Mouse (Mus musculus) lung, postnatal 14 days (tissue): Measurements from ENCODE around the gene Cand1.
A peak's percentile ranks its signal among the peaks of the same experiment; 100 is the strongest.

ENCODE experiments used
- DNase-seq: peaks from one replicate; pipeline ENCODE4 v3.0.0; 2021

The Cand1 gene

DNA sequence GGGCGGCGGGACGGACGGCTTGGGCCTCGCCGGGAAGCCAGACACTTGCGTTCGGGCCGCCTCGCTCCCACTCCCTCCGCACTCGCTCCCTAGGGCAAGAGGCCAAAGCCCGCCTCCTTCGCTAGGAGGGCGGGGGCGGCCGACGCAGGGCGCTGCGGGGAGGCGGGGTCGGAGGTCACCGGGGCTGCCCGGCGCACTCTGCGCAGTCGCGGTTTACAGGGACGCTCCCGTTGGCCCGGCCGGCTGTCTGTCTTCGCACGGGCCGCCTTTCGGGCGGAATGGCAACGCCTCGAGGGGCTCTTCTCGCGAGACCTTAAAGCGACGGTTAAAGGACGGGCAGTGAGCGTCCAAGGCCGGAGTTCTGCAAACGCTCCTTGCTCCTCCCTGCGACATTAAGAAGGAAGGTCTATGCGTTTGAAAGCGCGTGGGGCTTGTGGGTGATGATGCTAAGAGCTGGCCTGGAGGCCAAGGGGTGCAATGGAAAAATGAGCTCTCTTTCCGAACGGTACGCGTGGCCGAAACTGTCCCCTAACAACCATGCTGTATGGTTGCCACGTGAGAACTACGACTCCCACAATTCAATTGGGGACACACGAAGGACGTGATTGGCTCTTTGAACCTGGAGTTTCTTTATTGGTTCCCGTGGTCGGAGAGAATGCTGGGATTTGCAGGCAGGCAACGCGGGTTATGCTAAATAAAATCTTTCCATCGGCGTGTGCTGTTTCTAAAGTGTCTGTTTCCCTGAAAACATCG is at the start of gene Cand1:
Gene Cand1 (minus strand): TSS at position 87 of the 753 bp plus-strand sequence.
- peak; percentile 100 for DNase-seq

DNA sequence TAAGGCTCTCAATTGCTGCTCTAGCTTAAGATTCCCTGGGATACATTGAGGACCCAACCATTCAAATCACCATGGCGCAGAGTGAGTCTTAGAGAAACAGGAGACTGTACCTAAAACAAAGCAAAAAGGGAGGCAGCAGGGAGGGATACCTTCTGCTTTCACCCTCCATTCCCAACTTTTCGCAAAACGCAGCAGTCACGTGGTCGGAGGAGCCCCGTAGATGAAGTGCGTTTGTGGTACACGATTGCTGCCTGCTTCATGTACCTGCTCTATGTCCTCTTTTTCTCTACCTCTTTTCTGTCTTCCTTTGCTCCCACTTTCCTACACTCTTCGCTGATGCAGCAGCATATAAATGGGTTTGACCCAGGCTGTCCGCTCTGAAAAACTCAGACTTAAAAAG is 39.0 kb upstream of the Cand1 start:
- DNase-seq, result no peak

DNA sequence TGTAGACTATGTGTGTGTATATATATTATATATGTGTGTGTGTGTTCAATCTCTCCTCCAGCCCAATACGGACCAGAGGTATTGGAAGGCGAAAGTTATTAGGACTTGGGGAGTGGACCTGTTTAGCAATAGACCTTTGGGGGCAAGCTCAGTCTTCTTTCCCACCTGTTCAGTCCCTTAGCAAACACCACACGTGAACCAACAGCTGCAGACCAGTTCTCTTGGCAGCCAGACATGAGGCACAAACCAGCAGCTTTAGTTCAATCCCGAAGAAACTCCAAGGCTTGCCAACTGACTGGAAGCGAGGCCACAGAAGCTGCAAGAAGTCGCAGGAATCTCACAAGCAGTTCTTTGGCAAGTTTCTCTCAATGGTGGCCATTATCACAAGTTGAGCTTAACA is 34.5 kb upstream of the Cand1 start:
- no peak for DNase-seq

DNA sequence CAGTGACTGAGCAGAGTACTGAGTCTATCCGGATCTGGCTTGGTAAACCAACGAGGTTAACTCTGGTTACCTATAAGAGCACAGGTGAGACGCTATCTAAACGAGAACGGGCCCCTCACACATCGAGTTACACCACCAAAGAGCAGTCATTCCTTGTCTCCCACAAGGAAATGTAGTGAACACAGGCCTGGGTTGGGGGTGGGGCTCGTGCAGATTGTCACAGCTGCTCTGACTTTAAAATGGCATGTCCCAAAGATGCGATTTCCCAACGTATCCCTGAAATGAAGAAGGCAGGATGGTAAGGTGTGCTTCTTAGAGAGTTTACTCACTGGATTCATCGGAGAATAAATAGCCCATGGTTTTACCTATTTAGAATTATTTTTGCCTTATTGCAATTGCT is 32.7 kb upstream of the Cand1 start:
- DNase-seq, result no peak

DNA sequence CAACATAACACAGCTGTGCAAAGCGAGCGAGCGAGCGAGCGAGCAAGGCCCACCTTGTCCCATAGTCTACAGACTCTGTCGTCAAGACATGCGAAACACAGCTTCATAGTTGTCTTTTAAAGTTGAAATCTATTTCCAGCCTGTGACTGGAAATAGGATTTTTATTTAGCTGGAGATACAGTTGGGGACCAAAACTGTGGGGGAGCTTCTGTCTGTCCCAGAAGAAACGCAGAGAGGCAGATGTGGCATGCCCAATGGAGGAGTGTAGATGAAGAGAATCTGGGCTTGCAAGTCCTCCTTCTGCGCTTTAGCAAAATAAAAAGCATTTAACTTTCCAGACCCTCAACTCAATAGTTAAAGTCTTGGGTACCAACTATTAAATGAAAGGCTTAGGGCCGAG is 32.1 kb upstream of the Cand1 start:
- DNase-seq, result no peak

DNA sequence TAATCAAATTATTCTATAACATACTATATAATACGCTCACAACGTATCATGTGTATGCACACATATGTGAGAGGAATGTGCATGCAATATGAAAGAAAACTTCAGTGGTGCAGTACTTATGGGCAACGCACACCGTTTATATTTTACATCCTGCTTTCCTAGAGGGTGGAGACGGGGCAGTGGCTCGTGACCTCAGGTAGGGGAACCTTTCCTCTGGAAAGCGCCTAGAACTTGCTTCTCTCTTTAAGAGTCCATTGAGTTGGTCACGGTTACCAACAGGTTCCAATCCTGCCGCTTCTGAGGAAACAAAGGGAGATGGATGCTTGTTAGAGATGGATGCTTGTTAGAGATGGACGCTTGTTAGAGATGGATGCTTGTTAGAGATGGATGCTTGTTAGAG is 31.2 kb upstream of the Cand1 start:
- DNase-seq, result no peak

DNA sequence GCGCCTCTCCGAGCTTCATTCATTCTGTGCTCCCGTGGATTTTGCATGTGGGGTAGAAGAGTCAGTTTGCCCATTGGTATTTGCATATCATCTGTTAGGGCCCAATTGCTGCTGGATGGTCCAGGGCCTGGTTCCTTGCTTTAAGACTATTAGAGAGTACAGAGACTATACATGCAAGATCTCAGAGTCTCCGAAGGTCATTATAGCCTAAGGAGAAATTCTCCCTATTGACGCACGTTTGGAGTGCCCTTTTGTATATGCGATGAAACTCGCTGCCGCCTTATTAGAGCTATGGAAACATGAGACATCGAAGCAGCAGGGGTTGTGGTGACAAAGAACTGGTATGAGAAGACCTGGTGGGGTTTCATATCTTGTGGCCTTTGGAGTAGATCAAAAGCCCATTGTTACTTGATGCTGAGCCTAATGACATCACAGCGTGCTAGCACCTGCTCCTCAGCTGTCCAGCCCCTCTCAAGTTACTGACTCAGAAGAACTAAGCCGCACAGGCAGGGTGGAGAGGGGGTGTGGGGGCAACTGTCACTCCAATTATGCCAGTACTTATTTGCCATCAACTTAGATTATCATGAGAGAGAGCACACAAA is 30.6 kb upstream of the Cand1 start:
- no peak for DNase-seq

DNA sequence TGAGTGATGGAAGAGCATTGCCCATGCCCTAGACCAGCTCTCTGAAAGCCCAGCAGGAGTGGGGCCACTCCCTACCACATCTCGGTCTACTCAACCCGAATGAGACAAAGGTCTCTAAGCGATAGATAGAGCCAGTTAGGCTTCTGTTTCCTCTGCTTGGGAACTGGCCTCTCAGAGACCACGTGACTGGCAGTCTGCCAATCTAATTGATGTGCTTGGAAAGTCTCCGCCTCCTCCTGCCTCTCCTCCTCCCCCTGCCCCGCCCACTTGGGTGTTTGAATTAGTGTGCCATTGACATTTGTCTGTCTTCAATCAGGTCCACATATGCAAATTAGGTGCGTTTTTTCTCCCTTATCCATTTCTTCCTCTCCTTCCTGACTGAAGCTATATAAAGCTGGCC is 24.9 kb upstream of the Cand1 start:
- DNase-seq, result no peak

DNA sequence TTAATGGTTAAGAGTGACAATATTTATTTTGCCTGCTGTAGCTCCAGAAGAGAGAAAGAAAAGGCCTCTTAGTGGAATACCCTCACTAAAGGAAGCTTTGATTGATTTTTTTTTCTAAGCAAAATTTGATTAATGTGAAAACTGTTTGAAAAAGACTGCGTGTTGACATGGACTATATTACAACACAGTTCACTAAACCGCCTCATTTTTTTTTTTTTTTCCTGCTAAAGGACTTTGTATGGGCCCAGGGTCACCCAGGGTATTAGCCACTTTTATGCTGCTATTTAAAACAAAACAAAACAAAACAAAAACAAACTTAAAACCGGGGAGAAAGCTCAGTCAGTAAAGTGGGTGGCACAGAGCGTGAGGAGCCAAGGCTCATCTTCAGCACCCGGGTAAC is 23.0 kb upstream of the Cand1 start:
- no peak for DNase-seq

DNA sequence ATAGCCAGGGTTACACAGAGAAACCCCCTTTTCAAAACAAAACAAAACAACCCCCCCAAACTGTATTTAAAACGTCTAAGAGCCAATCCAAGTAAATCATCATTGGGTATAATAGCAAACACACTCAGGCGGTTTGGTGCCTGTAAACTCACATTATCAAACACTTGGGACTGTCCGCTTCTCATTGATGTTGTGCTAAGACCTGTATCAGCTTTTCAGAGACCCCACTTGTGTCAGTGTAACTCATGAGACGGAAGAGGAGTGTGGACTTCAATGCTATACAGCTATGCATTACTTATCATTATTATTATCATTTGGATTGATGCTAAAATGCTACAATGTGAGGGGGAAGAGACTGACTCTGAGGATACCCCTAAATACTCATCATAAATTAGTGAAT is 18.0 kb upstream of the Cand1 start:
- no peak for DNase-seq

DNA sequence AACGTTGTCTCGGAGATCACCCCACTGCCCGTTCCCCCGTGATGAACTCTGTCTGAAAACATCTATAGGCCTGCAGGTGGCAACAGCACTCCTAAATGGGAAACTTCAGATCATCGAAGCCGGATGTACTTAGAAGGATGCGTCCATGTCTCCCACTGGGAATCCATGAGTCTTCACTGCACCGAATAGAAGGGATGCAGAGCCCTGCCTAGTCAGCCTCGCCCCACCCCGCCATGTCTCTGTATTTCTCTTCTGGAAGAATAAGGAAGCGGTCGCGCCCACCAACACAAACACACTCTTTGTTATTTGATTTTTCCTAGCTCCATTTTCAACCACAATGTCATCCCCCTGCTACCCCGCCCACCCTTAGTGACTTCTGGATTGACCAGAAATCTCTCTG is 4.3 kb upstream of the Cand1 start:
- DNase-seq, result no peak

DNA sequence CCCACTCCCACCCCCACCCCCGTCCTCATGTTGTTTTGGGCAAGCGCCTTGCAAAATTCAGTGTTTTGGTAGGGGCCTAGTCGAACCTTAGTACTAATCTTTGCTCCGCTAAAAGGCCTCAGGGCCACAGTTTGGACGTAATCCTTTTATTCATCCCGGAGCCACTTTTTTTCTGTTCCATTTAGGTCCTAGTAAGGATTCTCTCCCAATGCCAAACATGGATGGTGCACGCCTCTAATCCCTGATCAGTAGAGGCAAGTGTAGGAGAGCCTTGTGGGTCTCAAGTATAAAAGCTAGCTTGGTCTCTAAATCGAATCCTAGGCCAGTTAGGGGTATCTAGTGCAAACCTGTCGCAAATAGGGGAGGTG is 851 bp upstream of the Cand1 start:
- peak; percentile 15 for DNase-seq

DNA sequence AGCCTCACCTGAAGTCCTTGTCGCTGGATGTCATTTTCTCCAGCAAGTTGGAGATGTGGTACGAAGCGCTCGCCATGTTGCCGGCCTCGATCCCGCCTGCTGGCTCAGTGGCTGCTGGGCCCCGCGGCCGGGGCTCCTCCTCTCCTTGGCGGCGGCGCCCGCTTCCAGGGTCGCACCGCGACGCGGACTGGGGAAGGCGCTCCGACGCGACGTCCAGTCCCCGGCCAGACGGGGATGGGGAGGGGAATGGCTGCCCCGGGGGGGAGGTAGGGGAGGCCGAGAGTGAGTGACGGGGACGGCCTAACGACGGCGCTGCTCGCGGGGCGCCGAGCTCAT is 254 bp downstream of the Cand1 start:
- no peak for DNase-seq

DNA sequence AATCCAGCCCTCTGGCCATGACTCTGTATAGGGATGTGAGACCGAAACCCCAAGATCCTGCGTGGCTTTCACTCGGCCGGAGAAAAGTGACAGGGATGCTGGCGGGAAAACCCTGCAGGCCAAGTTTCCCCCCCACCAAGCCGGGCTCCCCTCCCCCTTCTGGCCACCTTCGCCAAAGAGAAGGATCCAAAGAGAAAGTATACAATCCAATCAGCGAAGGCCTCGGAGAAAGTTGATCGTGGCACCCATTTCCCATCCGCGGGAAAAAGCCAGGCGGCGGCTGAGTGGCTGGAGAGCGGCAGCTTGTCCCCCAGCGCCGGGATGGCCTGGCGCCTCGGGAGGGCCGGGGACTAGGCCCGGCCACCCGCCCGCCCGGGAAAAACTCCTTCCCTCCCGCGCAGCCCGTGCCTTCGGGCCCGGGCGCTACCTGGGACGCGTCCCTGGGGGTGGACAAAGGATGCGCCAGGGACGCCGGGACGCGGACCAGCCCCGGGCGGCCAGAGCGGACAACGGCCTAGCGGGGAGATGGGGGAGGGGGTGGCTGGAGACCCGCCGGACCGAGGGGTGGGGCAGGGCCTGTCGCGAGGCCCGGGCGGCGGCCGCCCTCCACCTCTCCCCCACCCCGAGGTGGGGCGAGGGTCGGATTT is 747 bp downstream of the Cand1 start:
- DNase-seq, result peak; percentile 44

DNA sequence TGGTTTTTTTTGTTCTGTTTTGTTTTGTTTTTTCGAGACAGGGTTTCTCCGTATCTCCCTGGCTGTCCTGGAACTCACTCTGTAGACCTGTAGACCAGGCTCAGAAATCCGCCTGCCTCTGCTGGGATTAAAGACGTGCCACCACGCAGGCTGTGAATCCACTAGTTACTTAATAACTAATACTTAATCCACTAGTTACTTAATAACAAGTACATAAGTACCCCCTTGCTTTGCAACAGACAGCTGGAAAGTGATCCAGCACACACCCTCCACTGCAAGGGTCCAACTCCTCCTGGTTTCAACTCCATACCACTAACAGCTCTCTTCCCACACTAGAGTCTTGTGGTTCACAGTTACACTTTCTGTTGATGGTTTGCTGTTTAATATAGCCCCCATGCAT is 8.3 kb downstream of the Cand1 start:
- no peak for DNase-seq

DNA sequence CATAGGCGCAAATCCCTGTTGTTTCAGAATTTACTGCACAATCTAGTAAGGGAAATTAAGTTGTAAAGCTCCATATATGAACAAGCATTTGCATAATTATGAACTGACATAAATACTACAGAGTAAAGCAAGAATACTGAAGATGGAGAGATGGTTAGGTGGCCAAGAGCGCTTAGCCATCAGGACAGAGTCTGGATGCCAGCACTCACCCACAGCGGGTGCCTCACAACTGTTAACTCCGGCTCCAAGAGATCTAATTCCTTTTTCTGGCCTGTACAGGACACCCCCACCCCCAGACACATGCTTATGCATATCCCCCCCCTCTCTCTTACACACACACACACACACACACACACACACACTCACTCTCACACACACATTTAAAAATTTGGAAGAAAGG is 9.2 kb downstream of the Cand1 start:
- no peak for DNase-seq

DNA sequence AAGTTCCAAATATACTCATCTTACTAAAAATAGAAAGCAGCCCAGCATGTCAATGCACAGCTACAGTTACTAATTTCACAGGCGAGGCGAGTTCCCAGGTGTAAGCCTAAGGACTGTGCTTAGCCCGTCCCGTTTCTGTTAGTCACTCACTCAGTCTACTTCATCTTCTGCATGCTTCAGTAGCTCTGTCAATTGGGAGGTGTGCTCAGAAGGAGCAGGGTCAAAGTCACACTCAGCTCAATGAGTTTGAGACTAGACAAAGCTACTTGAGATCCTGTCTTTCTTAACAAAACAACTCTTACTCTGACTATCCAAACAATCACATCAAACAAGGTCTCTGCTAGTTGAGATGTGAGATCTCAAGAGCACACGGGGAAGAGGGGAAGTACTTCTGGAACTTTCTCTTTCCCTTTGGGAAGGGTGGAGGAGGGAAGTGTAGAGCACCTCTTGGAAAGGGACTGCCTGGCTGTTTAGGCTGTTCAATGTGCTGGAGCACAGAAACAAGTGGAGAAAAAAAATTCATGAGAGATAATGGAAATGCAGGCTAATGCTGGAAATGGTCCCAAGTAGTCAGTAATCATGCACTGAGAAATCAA is 9.7 kb downstream of the Cand1 start:
- no peak for DNase-seq

DNA sequence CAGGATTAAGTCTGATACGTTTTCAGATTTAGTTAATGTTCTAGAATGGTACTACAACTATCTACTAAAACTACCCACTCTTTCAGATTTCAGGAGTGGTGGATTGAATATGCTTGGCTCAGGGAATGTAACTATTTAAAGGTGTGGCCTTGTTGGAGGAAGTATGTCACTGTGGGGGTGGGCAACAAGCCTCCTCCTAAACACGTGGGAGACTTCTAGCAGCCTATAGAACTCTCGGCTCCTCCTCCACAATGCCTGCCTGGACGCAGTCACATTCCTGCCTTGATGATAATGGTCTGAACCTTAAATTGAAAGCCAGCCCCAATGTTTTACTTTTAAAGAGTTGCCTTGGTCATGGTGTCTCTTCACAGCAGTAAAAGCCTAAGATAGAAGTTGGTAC is 16.2 kb downstream of the Cand1 start:
- no peak for DNase-seq

DNA sequence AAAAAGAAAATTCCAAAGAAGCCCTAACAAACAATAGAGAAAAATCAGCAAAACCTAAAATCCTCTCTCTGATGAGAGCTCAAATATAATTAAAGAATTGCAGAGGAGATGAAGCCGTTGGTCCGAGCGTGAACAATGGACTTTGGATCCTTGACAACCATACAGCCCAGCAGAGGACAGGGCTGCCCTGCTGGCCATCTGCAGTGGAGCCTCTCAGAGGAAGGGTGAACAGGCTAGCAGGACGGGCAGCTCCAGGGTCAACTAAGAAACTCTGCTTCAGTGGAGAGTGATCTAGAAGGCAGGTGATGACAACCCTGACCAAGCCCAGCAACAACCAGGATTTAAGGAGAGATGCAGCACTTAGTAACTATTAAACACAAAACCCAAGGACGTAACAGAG is 18.2 kb downstream of the Cand1 start:
- DNase-seq, result no peak

DNA sequence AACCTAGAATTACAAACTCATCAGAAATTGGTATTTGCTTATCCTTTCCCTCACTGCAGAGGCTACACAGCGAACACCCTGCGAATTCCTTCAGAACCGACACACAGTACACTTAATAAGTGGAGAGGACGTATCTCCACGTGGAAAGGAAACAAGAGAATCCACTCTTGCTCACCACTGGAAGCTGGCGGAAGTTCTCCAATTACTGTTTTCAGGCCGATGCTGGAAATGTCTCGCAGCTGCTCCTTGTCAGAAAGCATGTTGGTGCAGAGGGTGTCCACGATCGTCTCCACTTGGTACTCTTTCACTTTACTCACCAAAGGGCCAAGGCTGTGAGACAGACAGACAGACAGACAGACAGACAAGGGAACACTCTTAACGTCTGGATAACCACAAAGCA is 20.4 kb downstream of the Cand1 start:
- DNase-seq, result no peak

DNA sequence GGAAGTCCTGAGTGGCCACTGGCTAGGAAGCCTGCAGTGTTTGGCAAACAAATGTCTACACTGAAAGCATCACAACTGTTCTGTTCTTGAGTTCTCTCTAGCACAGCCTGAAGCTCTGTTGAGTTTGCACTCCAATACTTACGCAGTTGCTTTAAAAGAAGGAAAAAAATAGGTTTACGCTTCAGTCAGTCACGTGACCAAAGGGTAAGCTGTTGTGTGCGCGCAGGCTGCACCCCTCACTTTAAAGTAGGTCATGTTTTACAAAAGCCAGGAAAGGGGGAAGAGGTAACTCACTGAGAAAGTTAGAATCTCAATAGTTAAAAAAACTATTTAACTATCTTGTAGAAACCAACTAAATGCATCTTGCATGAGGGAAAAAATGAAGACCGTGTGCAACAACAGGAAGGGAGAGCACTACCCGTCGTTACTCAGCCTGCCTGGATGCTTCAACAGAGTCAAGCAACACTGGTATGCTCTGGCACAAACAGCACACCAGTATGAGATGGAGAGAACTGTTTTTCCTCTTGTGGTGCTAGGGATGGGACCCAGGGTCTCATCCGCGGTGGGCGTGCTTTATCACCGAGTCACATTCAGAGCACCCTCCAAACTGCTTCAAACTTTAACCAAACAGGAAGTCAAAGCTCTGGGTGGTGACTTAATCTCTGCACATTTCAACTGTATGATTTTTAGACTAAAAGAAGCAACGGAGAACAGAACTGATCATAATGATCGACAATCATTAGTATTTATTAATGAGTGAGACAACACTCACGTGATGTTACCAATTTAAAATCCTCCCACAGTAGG is 21.4 kb downstream of the Cand1 start:
- no peak for DNase-seq

DNA sequence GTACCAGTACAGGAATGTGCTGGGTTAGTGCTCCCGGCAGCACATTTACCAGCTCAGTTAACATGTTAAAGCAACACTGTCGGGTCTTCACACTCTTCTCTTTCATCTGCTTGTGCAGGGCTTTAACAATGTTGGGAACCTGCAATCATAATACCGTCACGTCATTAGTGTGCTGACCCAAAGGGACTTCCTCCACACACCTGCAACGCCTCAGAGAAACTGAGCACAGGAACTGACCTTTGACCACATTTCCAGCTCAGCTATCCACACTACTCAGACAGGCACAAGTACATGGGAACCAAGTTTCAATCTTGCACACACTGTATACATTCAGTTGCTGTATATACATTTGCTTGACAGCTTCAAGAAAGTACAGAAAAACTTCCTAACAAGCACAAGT is 27.4 kb downstream of the Cand1 start:
- DNase-seq, result no peak

DNA sequence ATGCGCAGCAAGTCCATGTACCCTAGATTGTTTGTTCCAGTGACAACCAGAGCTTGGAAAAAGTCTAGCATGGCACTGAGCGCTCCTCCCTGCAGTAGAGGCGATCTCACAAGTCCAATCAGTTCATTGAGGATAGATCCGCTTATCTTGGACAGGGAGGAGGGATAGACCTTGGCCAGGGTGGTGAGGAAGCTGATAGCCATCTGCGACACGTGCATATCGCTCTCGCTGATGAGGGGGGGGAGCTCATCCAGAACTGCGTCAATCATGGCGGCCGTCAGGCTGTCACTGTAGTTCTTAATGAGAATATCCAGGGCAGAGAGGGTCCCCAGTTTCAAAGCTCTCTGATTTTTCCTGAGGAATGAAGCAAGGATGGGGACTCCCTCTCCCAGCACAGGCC is 28.6 kb downstream of the Cand1 start:
- DNase-seq, result no peak
